Mouse (Mus musculus) olfactory bulb, adult 2 months (tissue): Measurements from ENCODE around the gene Efna5. TPM values are rescaled to one million over a fixed set of nuclear protein-coding genes. Genes with fewer than 3 reads are reported as not detected.
A peak's percentile ranks its signal among the peaks of the same experiment; 100 is the strongest.

Experiments used
- H3K27ac ChIP-seq: fragments of 200-500 bp; 2 replicates; pipeline ENCODE4 v1.5.1; 2012; ENCODE audit warnings: low read depth, low read length; ENCODE audit not compliant: insufficient read depth
- H3K4me1 ChIP-seq: fragments of 200-500 bp; 2 replicates; pipeline ENCODE4 v1.6.1; 2012; ENCODE audit warnings: low read length; ENCODE audit not compliant: control insufficient read depth, insufficient read depth
- H3K4me3 ChIP-seq: fragments of 200-500 bp; 2 replicates; pipeline ENCODE4 v1.5.1; 2012; ENCODE audit warnings: mild to moderate bottlenecking, low read depth, low read length, moderate library complexity; ENCODE audit not compliant: insufficient read depth
- CTCF ChIP-seq: fragments of 200-500 bp; IDR thresholded peaks from 2 replicates; pipeline ENCODE4 v1.5.1; 2012; ENCODE audit warnings: low read depth, mild to moderate bottlenecking, low read length, moderate library complexity; ENCODE audit not compliant: insufficient read depth
- POLR2A ChIP-seq: fragments of 200-500 bp; IDR thresholded peaks from 2 replicates; pipeline ENCODE4 v1.6.1; 2012; ENCODE audit warnings: mild to moderate bottlenecking, low read depth, low read length, moderate library complexity; ENCODE audit not compliant: insufficient read depth
- WGBS: fragments of 180-500 bp; shearing (Covaris S2); methylation state at CpG from one replicate; pipeline ENCODE4 v1.1.7; 2018; 5-methylcytosine and 5-hydroxymethylcytosine counted together
- polyA plus RNA-seq: library from polyadenylated mRNA; stranded (reverse); fragments of >200 nt; gene quantifications from 2 replicates; pipeline ENCODE4 v1.2.4, GENCODE M21; 2012; ENCODE audit warnings: low replicate concordance; ENCODE audit not compliant: missing spikeins, insufficient read depth, insufficient read length

Gene Efna5
- polyA plus RNA-seq, 1 experiment: not detected

- Histone ChIP-seq H3K4me1 (peaks cover 2% of the 10 kb centered on the region), H3K4me3 (no peak overlapping the region), H3K27ac (no peak overlapping the region)
- WGBS: 82% methylated on average over 7 of the region's 7 CpGs
- TF ChIP-seq POLR2A: no peak
- TF ChIP-seq CTCF: no peak
Measured at GRCm38 (mm10) chr17:62786602-62786907, 94.6 kb downstream of the Efna5 start.

- no peak overlapping the region for H3K27ac ChIP-seq
- H3K4me3 ChIP-seq: no peak overlapping the region
- TF ChIP-seq CTCF (no peak), POLR2A (no peak)
- H3K4me1 ChIP-seq: peaks cover 2% of the 10 kb centered on the region
- WGBS: 77% methylated on average over 4 of the region's 4 CpGs
Measured at GRCm38 (mm10) chr17:62785781-62786601, 95.1 kb downstream of the Efna5 start.

GRCm38 (mm10) chr17:62784274-62785171, 96.6 kb downstream of the Efna5 start:
- Histone ChIP-seq H3K27ac (no peak overlapping the region), H3K4me3 (peak overlapping the region; percentile 38), H3K4me1 (peaks cover 2% of the 10 kb centered on the region)
- WGBS: 35% methylated on average over 27 of the region's 27 CpGs
- TF ChIP-seq CTCF: no peak
- TF ChIP-seq POLR2A: no peak

- TF ChIP-seq POLR2A (no peak), CTCF (peak; percentile 87)
- Histone ChIP-seq H3K4me1 (peaks cover 2% of the 10 kb centered on the region), H3K27ac (no peak overlapping the region), H3K4me3 (peak overlapping the region; percentile 38)
- WGBS: 17% methylated on average over 13 of the region's 13 CpGs
Measured at GRCm38 (mm10) chr17:62783524-62784273, 97.4 kb downstream of the Efna5 start.

- Histone ChIP-seq H3K4me1 (peaks cover 2% of the 10 kb centered on the region), H3K4me3 (no peak overlapping the region), H3K27ac (no peak overlapping the region)
- WGBS: 82% methylated on average over 13 of the region's 13 CpGs
- TF ChIP-seq POLR2A (no peak), CTCF (no peak)
Measured at GRCm38 (mm10) chr17:62782826-62783404, 98.2 kb downstream of the Efna5 start.

GRCm38 (mm10) chr17:62781120-62781519, 100.0 kb downstream of the Efna5 start:
- 95% methylated on average over 6 of the region's 6 CpGs for WGBS

GRCm38 (mm10) chr17:62777858-62778564, 103.1 kb downstream of the Efna5 start:
- Histone ChIP-seq H3K4me1 (no peaks in the 10 kb centered on the region), H3K27ac (no peak overlapping the region), H3K4me3 (no peak overlapping the region)
- no peak for TF ChIP-seq CTCF
- TF ChIP-seq POLR2A: no peak
- WGBS: 65% methylated on average over 10 of the region's 10 CpGs

More at GRCm38 (mm10) chr17:62781120-62781519, 100.0 kb downstream of the Efna5 start:
- TF ChIP-seq CTCF (no peak), POLR2A (no peak)
- Histone ChIP-seq H3K4me3 (no peak overlapping the region), H3K4me1 (peaks cover 2% of the 10 kb centered on the region), H3K27ac (no peak overlapping the region)

GRCm38 (mm10) chr17:62776710-62777109, 104.4 kb downstream of the Efna5 start:
- H3K27ac ChIP-seq: no peak overlapping the region
- no peak overlapping the region for H3K4me3 ChIP-seq
- WGBS: 83% methylated on average over 3 of the region's 3 CpGs
- TF ChIP-seq CTCF (no peak), POLR2A (no peak)
- H3K4me1 ChIP-seq: no peaks in the 10 kb centered on the region
